Mouse (Mus musculus) liver, embryonic 11.5 days (tissue): ENCODE results near the gene Acot11. TPM values are rescaled to one million over a fixed set of nuclear protein-coding genes. Genes with fewer than 3 reads are reported as not detected.

Experiments used
- ATAC-seq: fragments of 200-750 bp; cut with Nextera tagmentation; replicated peaks from 2 replicates; pipeline ENCODE4 v1.8.0; 2017; ENCODE audit warnings: moderate number of reproducible peaks, mild to moderate bottlenecking, moderate TSS enrichment, moderate library complexity; ENCODE audit not compliant: low FRiP score
- DNase-seq: peaks from one replicate; pipeline ENCODE4 v3.0.0-alpha.2; 2017; ENCODE audit warnings: low spot score
- H3K27ac ChIP-seq: fragments of 300-500 bp; sonication (generic); 2 replicates; pipeline ENCODE4 v1.5.1; 2014; ENCODE audit warnings: mild to moderate bottlenecking, low read depth, low read length, control low read depth
- H3K27me3 ChIP-seq: fragments of 300-500 bp; sonication (generic); replicated peaks from 2 replicates; pipeline ENCODE4 v1.6.1; 2014; ENCODE audit warnings: low read length, mixed read lengths; ENCODE audit not compliant: control insufficient read depth, insufficient read depth
- H3K36me3 ChIP-seq: fragments of 300-500 bp; sonication (generic); 2 replicates; pipeline ENCODE4 v1.6.1; 2014; ENCODE audit warnings: mild to moderate bottlenecking, low read length, moderate library complexity, mixed read lengths; ENCODE audit not compliant: control insufficient read depth, insufficient read depth
- H3K4me1 ChIP-seq: fragments of 300-500 bp; sonication (generic); replicated peaks from 2 replicates; pipeline ENCODE4 v1.6.1; 2014; ENCODE audit warnings: low read length, mixed read lengths; ENCODE audit not compliant: control insufficient read depth, insufficient read depth
- H3K4me2 ChIP-seq: fragments of 300-500 bp; sonication (generic); 2 replicates; pipeline ENCODE4 v1.6.1; 2014; ENCODE audit warnings: mild to moderate bottlenecking, control low read depth, moderate library complexity
- H3K4me3 ChIP-seq: fragments of 300-500 bp; sonication (generic); 2 replicates; pipeline ENCODE4 v1.5.1; 2014; ENCODE audit warnings: low read depth, low read length, control low read depth
- H3K9ac ChIP-seq: fragments of 300-500 bp; sonication (generic); 2 replicates; pipeline ENCODE4 v1.6.1; 2014; ENCODE audit warnings: low read depth, low read length, control low read depth
- H3K9me3 ChIP-seq: fragments of 300-500 bp; sonication (generic); 2 replicates; pipeline ENCODE4 v1.6.1; 2016; ENCODE audit warnings: low read length, inconsistent platforms, mixed read lengths; ENCODE audit not compliant: control insufficient read depth
- WGBS: fragments of 180-500 bp; shearing (Covaris S2); extraction: QIAGEN DNeasy Blood & Tissue Kit; methylation state at CpG from one replicate; pipeline ENCODE4 v1.1.7; 2014; 5-methylcytosine and 5-hydroxymethylcytosine counted together
- polyA plus RNA-seq: library from polyadenylated mRNA; unstranded; fragments of >200 nt; fragmentation: Nextera tagmentation; extraction: Ambion mirVana; gene quantifications from 2 replicates; pipeline ENCODE4 v1.2.1, GENCODE M21; 2014

The Acot11 gene
- polyA plus RNA-seq, 1 experiment from 2014 or later = 2.9 TPM

- no peak overlapping the region for H3K9ac ChIP-seq
- no peaks in the 10 kb centered on the region for H3K9me3 ChIP-seq
- H3K4me3 ChIP-seq = no peak overlapping the region
- no peak overlapping the region for H3K27ac ChIP-seq
- 70% methylated on average over 9 of the region's 9 CpGs for WGBS
- ATAC-seq (no peak), DNase-seq (no peak)
- H3K27me3 ChIP-seq = no peaks in the 10 kb centered on the region
- no peak overlapping the region for H3K4me2 ChIP-seq
- peaks cover 68% of the 10 kb centered on the region for H3K4me1 ChIP-seq
- H3K36me3 ChIP-seq = no peaks in the 10 kb centered on the region
Observed at GRCm38 (mm10) chr4:106789705-106790104, 15.1 kb downstream of the Acot11 start.

GRCm38 (mm10) chr4:106788627-106789026 is 16.2 kb downstream of the Acot11 start:
- Histone ChIP-seq H3K36me3 (no peaks in the 10 kb centered on the region), H3K27me3 (no peaks in the 10 kb centered on the region), H3K27ac (0 out of 2 replicates have a peak overlapping the region, but pooled peaks have one; percentile 9), H3K4me2 (no peak overlapping the region), H3K4me3 (no peak overlapping the region), H3K9ac (no peak overlapping the region), H3K9me3 (no peaks in the 10 kb centered on the region), H3K4me1 (peaks cover 65% of the 10 kb centered on the region)
- 85% methylated on average over 11 of the region's 11 CpGs for WGBS
- ATAC-seq = no peak
- no peak for DNase-seq

GRCm38 (mm10) chr4:106787830-106788229 is 17.0 kb downstream of the Acot11 start:
- H3K4me2 ChIP-seq = no peak overlapping the region
- no peak overlapping the region for H3K9ac ChIP-seq
- peaks cover 60% of the 10 kb centered on the region for H3K4me1 ChIP-seq
- H3K27me3 ChIP-seq = no peaks in the 10 kb centered on the region
- WGBS = 24% methylated on average over 7 of the region's 7 CpGs
- peak overlapping the region; percentile 58; the same call in 1 of the 2 replicates for H3K27ac ChIP-seq
- no peaks in the 10 kb centered on the region for H3K9me3 ChIP-seq
- no peaks in the 10 kb centered on the region for H3K36me3 ChIP-seq
- peak; percentile 61 for DNase-seq
- no peak overlapping the region for H3K4me3 ChIP-seq
- ATAC-seq = no peak

- Histone ChIP-seq H3K27ac (peak overlapping the region; percentile 77), H3K27me3 (no peaks in the 10 kb centered on the region), H3K4me3 (no peak overlapping the region), H3K9me3 (no peaks in the 10 kb centered on the region), H3K4me2 (no peak overlapping the region), H3K9ac (no peak overlapping the region), H3K36me3 (no peaks in the 10 kb centered on the region), H3K4me1 (peaks cover 41% of the 10 kb centered on the region)
- WGBS = 18% methylated on average over 4 of the region's 5 CpGs
- DNase-seq (no peak), ATAC-seq (peak; percentile 59)
Observed at GRCm38 (mm10) chr4:106785753-106786540, 18.9 kb downstream of the Acot11 start.

- DNase-seq = no peak
- H3K27ac ChIP-seq = peak overlapping the region; percentile 77; the same call in 1 of the 2 replicates
- H3K36me3 ChIP-seq = no peaks in the 10 kb centered on the region
- no peak overlapping the region for H3K4me3 ChIP-seq
- H3K9me3 ChIP-seq = no peaks in the 10 kb centered on the region
- peak; percentile 7; the same call in 1 of the 2 replicates for ATAC-seq
- no peaks in the 10 kb centered on the region for H3K27me3 ChIP-seq
- H3K4me2 ChIP-seq = no peak overlapping the region
- peaks cover 40% of the 10 kb centered on the region for H3K4me1 ChIP-seq
- H3K9ac ChIP-seq = no peak overlapping the region
- WGBS = 55% methylated on average over 7 of the region's 7 CpGs
Observed at GRCm38 (mm10) chr4:106785345-106785744, 19.5 kb downstream of the Acot11 start.

- DNase-seq = no peak
- no peak overlapping the region for H3K27ac ChIP-seq
- no peaks in the 10 kb centered on the region for H3K9me3 ChIP-seq
- peaks cover 40% of the 10 kb centered on the region for H3K4me1 ChIP-seq
- no peak overlapping the region for H3K4me2 ChIP-seq
- no peak for ATAC-seq
- H3K27me3 ChIP-seq = no peaks in the 10 kb centered on the region
- no peak overlapping the region for H3K9ac ChIP-seq
- H3K36me3 ChIP-seq = no peaks in the 10 kb centered on the region
- 83% methylated on average over 7 of the region's 7 CpGs for WGBS
- no peak overlapping the region for H3K4me3 ChIP-seq
Observed at GRCm38 (mm10) chr4:106784806-106785205, 20.0 kb downstream of the Acot11 start.

- Histone ChIP-seq H3K9me3 (no peaks in the 10 kb centered on the region), H3K27ac (no peak overlapping the region), H3K4me1 (peaks cover 27% of the 10 kb centered on the region), H3K9ac (no peak overlapping the region), H3K4me3 (no peak overlapping the region), H3K4me2 (no peak overlapping the region), H3K36me3 (no peaks in the 10 kb centered on the region), H3K27me3 (no peaks in the 10 kb centered on the region)
- 81% methylated on average over 10 of the region's 10 CpGs for WGBS
- no peak for ATAC-seq
- DNase-seq = no peak
Observed at GRCm38 (mm10) chr4:106783137-106783536, 21.7 kb downstream of the Acot11 start.

GRCm38 (mm10) chr4:106780045-106780444 is 24.8 kb downstream of the Acot11 start:
- Histone ChIP-seq H3K9me3 (no peaks in the 10 kb centered on the region), H3K27ac (no peak overlapping the region), H3K4me2 (no peak overlapping the region), H3K27me3 (no peaks in the 10 kb centered on the region), H3K4me3 (no peak overlapping the region), H3K36me3 (no peaks in the 10 kb centered on the region), H3K9ac (no peak overlapping the region), H3K4me1 (no peaks in the 10 kb centered on the region; the same call in 1 of the 2 replicates)
- 64% methylated on average over 3 of the region's 3 CpGs for WGBS
- DNase-seq (no peak), ATAC-seq (no peak)
